Mouse (Mus musculus) hindbrain, embryonic 15.5 days (tissue): ENCODE data around the gene Zbed3. TPM values are rescaled to one million over a fixed set of nuclear protein-coding genes. Genes with fewer than 3 reads are reported as not detected.
A peak's percentile ranks its signal among the peaks of the same experiment; 100 is the strongest.
"Not testable (repeated sequence)": the region's sequence is repeated elsewhere in the genome, so short reads cannot be mapped to it uniquely, and the experiment has no call there.

Experiments
- ATAC-seq: fragments of 200-750 bp; cut with Nextera tagmentation; 2 replicates; pipeline ENCODE4 v1.8.0; 2017; ENCODE audit warnings: low read depth, moderate number of reproducible peaks, moderate TSS enrichment; ENCODE audit not compliant: low FRiP score
- H3K27ac ChIP-seq: fragments of 300-500 bp; sonication (generic); replicated peaks from 2 replicates; pipeline ENCODE4 v1.5.1; 2015; ENCODE audit warnings: mild to moderate bottlenecking, inconsistent platforms
- H3K27me3 ChIP-seq: fragments of 300-500 bp; sonication (generic); 2 replicates; pipeline ENCODE4 v1.6.1; 2015; ENCODE audit warnings: control low read depth, inconsistent platforms
- H3K36me3 ChIP-seq: fragments of 300-500 bp; sonication (generic); 2 replicates; pipeline ENCODE4 v1.6.1; 2015; ENCODE audit warnings: control low read depth, inconsistent platforms
- H3K4me1 ChIP-seq: fragments of 300-500 bp; sonication (generic); replicated peaks from 2 replicates; pipeline ENCODE4 v1.6.1; 2015; ENCODE audit warnings: control low read depth, inconsistent platforms
- H3K4me2 ChIP-seq: fragments of 300-500 bp; sonication (generic); 2 replicates; pipeline ENCODE4 v1.6.1; 2015; ENCODE audit warnings: moderate library complexity, mild to moderate bottlenecking, inconsistent platforms
- H3K4me3 ChIP-seq: fragments of 300-500 bp; sonication (generic); 2 replicates; pipeline ENCODE4 v1.5.1; 2015; ENCODE audit warnings: mild to moderate bottlenecking, inconsistent platforms
- H3K9ac ChIP-seq: fragments of 300-500 bp; sonication (generic); 2 replicates; pipeline ENCODE4 v1.6.1; 2015; ENCODE audit warnings: inconsistent platforms
- H3K9me3 ChIP-seq: fragments of 300-500 bp; sonication (generic); 2 replicates; pipeline ENCODE4 v1.6.1; 2016; ENCODE audit warnings: control low read depth, inconsistent platforms
- WGBS: fragments of 180-500 bp; shearing (Covaris S2); methylation state at CpG from one replicate; pipeline ENCODE4 v1.1.7; 2015; 5-methylcytosine and 5-hydroxymethylcytosine counted together
- polyA plus RNA-seq: library from polyadenylated mRNA; unstranded; fragments of >200 nt; fragmentation: Nextera tagmentation; extraction: Ambion mirVana; gene quantifications from 2 replicates; pipeline ENCODE4 v1.2.1, GENCODE M21; 2015

The Zbed3 gene
- polyA plus RNA-seq, 1 experiment from 2014 or later = 39.3 TPM

DNA sequence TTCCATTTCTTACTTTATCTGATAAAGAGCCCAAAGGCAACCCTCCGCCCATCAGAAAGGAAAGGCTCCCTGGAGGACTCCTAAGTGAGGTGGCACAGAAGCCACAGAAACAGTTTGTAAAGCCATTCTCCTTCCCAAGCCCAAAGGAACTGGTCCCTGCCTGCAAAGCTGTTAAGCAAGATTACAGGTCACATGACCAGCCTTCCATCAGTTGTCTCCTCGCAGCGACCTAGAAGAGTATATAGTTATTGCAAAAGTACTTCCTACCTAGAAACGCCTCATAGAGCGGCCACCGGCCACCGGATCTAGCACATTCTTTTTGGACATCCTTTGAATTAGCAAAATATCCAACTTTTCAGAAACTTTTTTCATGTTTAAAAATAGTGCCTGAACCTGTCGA, 20.1 kb downstream of the Zbed3 start:
- no peak overlapping the region for H3K9ac ChIP-seq
- H3K4me2 ChIP-seq = no peak overlapping the region
- peaks cover 10% of the 10 kb centered on the region for H3K36me3 ChIP-seq
- no peak for ATAC-seq
- H3K9me3 ChIP-seq = no peaks in the 10 kb centered on the region
- no peaks in the 10 kb centered on the region for H3K4me1 ChIP-seq
- 92% methylated on average over 8 of the region's 8 CpGs for WGBS
- H3K4me3 ChIP-seq = no peak overlapping the region
- H3K27me3 ChIP-seq = no peaks in the 10 kb centered on the region
- H3K27ac ChIP-seq = no peak overlapping the region

GRCm38 (mm10) chr13:95345869-95346268, 22.5 kb downstream of the Zbed3 start:
- Histone ChIP-seq H3K27me3 (no peaks in the 10 kb centered on the region), H3K27ac (no peak overlapping the region)
- WGBS = 60% methylated on average over 6 of the region's 6 CpGs

DNA sequence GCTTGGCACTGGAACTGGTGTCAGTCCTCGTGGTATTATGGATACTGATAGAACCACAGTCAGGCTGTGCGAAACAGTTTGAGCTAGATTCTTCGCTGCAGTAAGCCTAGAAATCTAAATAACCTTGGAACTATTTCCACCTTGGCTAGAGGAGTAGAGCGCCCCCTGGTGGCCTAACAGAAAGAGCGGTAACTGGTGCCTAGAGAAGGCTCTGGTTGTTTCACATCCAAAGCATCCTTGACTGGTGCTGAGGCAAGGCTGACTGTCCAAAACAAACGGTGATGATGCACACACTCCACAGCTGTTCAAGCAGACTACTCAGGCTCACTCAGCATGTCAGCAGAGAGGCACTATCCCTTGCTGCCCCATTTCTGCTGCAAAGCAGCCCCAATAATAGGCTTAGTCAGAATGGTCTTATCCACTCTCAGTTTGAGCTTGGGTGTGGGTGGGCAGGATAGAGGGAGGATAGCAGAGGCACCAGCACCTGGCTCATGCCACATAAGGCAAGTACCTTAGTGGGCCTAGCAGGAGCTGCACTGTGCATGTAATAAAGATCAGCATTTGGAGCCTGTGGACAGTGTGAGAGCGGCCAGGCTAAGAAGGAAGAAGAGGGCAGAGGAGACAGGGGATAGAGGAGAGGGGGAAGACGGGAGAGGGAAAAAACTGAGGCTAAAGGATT, 23.7 kb downstream of the Zbed3 start:
- H3K27me3 ChIP-seq = no peaks in the 10 kb centered on the region
- H3K36me3 ChIP-seq = peaks cover 19% of the 10 kb centered on the region
- H3K4me1 ChIP-seq = no peaks in the 10 kb centered on the region
- 33% methylated on average over 8 of the region's 8 CpGs for WGBS
- no peak overlapping the region for H3K27ac ChIP-seq
- no peaks in the 10 kb centered on the region for H3K9me3 ChIP-seq
- no peak overlapping the region for H3K9ac ChIP-seq
- ATAC-seq = peak; percentile 78
- H3K4me2 ChIP-seq = no peak overlapping the region
- no peak overlapping the region for H3K4me3 ChIP-seq

More at GRCm38 (mm10) chr13:95345869-95346268, 22.5 kb downstream of the Zbed3 start:
- Histone ChIP-seq H3K4me2 (no peak overlapping the region), H3K4me1 (no peaks in the 10 kb centered on the region), H3K36me3 (peaks cover 12% of the 10 kb centered on the region), H3K9ac (no peak overlapping the region), H3K4me3 (no peak overlapping the region), H3K9me3 (no peaks in the 10 kb centered on the region)
- no peak for ATAC-seq

GRCm38 (mm10) chr13:95348476-95348875, 25.1 kb downstream of the Zbed3 start:
- Histone ChIP-seq H3K27ac (no peak overlapping the region), H3K4me3 (no peak overlapping the region), H3K27me3 (no peaks in the 10 kb centered on the region), H3K4me1 (no peaks in the 10 kb centered on the region), H3K4me2 (no peak overlapping the region), H3K36me3 (peaks cover 25% of the 10 kb centered on the region), H3K9me3 (no peaks in the 10 kb centered on the region), H3K9ac (no peak overlapping the region)
- 80% methylated on average over 3 of the region's 3 CpGs for WGBS
- ATAC-seq = no peak

- no peak overlapping the region for H3K4me2 ChIP-seq
- WGBS = 89% methylated on average over 2 of the region's 2 CpGs
- no peak overlapping the region for H3K9ac ChIP-seq
- no peaks in the 10 kb centered on the region for H3K4me1 ChIP-seq
- no peak for ATAC-seq
- H3K27me3 ChIP-seq = no peaks in the 10 kb centered on the region
- peaks cover 76% of the 10 kb centered on the region for H3K36me3 ChIP-seq
- H3K27ac ChIP-seq = no peak overlapping the region
- H3K4me3 ChIP-seq = no peak overlapping the region
- H3K9me3 ChIP-seq = no peaks in the 10 kb centered on the region
Observed at GRCm38 (mm10) chr13:95358223-95358622, 34.8 kb downstream of the Zbed3 start.

- H3K9me3 ChIP-seq = no peaks in the 10 kb centered on the region
- no peak for ATAC-seq
- no peak overlapping the region for H3K9ac ChIP-seq
- H3K36me3 ChIP-seq = peaks cover 48% of the 10 kb centered on the region
- H3K4me2 ChIP-seq = no peak overlapping the region
- H3K27ac ChIP-seq = no peak overlapping the region
- H3K4me3 ChIP-seq = no peak overlapping the region
- no peaks in the 10 kb centered on the region for H3K27me3 ChIP-seq
- H3K4me1 ChIP-seq = no peaks in the 10 kb centered on the region
- WGBS = 82% methylated on average over 4 of the region's 4 CpGs
Observed at GRCm38 (mm10) chr13:95363440-95363839, 40.0 kb downstream of the Zbed3 start.

DNA sequence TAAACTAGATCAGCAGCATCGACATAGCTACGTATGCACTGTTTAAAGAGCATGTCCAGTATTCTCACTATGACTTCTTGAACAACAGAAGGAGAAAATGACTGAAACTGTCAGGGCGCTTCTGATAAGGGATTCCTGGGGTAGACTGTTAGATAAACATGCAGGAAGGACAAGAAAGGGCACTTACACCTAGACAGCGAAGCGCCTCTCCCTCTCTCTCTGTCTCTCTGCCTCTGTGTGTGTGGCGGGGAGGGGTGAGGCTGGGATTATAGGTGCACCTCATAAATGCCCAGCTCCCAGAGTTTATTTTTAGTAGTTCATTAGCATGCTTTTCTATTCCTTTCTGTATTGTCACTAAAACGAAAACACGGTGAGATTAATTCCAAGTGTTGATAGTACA, 42.9 kb downstream of the Zbed3 start:
- Histone ChIP-seq H3K4me2 (no peak overlapping the region), H3K27ac (no peak overlapping the region), H3K4me1 (no peaks in the 10 kb centered on the region), H3K4me3 (no peak overlapping the region), H3K27me3 (no peaks in the 10 kb centered on the region), H3K9me3 (no peaks in the 10 kb centered on the region), H3K9ac (no peak overlapping the region), H3K36me3 (peaks cover 59% of the 10 kb centered on the region)
- WGBS = 96% methylated on average over 8 of the region's 8 CpGs
- ATAC-seq = no peak

GRCm38 (mm10) chr13:95374701-95375553, 51.5 kb downstream of the Zbed3 start, which contains the start of gene Aggf1:
Aggf1 (minus strand) TSS chr13:95375352.
- Histone ChIP-seq H3K4me3 (peak within 1 kb of the TSS; percentile 78), H3K4me2 (peak within 1 kb of the TSS; percentile 92), H3K9me3 (no peaks in the 10 kb centered on the region), H3K36me3 (peaks cover 12% of the 10 kb centered on the region), H3K27ac (peak within 1 kb of the TSS; percentile 74), H3K4me1 (peaks cover 19% of the 10 kb centered on the region), H3K27me3 (no peaks in the 10 kb centered on the region), H3K9ac (peak within 1 kb of the TSS; percentile 92)
- WGBS = under 1% methylated on average over 86 of the region's 86 CpGs
- peak; percentile 99 for ATAC-seq

- 22% methylated on average over 6 of the region's 6 CpGs for WGBS
- Histone ChIP-seq H3K9ac (peak overlapping the region; percentile 92), H3K4me1 (peaks cover 19% of the 10 kb centered on the region), H3K27me3 (no peaks in the 10 kb centered on the region), H3K36me3 (peaks cover 6% of the 10 kb centered on the region), H3K4me3 (peak overlapping the region; percentile 78), H3K27ac (peak overlapping the region; percentile 74), H3K9me3 (no peaks in the 10 kb centered on the region), H3K4me2 (peak overlapping the region; percentile 92)
- peak; percentile 54 for ATAC-seq
Observed at GRCm38 (mm10) chr13:95375554-95375914, 52.1 kb downstream of the Zbed3 start.

DNA sequence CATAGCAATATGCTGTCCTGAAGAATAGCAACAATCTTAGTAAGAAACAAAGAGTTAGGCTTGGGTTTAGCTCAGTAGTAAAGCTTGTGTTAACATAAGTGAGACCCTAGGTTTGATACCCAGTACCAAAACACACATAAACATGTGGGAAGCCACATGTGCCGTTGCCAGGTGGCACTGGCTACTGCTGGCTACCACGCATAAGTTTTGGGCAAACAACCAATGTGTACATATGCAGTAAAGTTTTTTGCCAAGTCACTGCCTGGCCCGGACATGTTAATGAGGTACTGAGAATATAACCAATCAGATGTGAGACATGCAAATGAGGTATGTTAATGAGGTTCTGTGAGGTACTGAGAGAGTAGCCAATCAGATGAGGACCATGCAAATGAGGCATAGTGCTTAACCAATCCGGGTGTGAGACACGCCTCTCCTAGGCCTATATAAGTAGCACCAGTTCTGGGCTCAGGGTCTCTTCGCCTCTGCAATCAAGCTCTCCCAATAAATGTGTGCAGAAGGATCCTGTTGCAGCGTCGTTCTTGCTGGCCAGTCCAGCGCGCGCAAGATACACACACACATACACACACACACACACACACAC, 53.4 kb downstream of the Zbed3 start:
- not testable (repeated sequence) for H3K27ac ChIP-seq, H3K36me3 ChIP-seq, H3K4me3 ChIP-seq, H3K27me3 ChIP-seq, H3K9ac ChIP-seq, ATAC-seq, H3K4me2 ChIP-seq, H3K9me3 ChIP-seq
- H3K4me1 ChIP-seq = peaks cover 19% of the 10 kb centered on the region
- 97% methylated on average over 11 of the region's 11 CpGs for WGBS

DNA sequence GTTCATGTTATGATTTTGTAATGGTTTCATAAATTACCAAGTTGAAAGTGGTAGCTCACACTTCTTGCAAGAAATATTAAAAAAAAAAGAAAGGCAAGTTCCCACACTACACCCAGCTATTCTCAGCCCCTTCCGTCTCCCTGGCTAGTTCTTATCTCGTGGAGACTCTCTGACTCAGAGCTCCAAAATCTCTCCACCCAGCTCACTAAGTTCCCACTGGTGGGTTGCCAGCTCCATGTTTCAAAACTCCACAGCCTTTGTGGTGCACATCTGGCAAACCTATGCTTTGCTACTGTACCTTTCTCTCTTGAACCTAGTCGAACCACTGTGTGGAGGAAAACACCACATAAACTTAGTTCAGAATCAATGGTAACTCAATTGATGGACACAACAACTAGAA, 55.3 kb downstream of the Zbed3 start:
- H3K4me1 ChIP-seq = peaks cover 8% of the 10 kb centered on the region
- no peak overlapping the region for H3K4me2 ChIP-seq
- no peaks in the 10 kb centered on the region for H3K9me3 ChIP-seq
- H3K4me3 ChIP-seq = no peak overlapping the region
- no peak for ATAC-seq
- WGBS = 86% methylated on average over 3 of the region's 3 CpGs
- H3K27me3 ChIP-seq = no peaks in the 10 kb centered on the region
- H3K27ac ChIP-seq = no peak overlapping the region
- no peak overlapping the region for H3K9ac ChIP-seq
- H3K36me3 ChIP-seq = no peaks in the 10 kb centered on the region

DNA sequence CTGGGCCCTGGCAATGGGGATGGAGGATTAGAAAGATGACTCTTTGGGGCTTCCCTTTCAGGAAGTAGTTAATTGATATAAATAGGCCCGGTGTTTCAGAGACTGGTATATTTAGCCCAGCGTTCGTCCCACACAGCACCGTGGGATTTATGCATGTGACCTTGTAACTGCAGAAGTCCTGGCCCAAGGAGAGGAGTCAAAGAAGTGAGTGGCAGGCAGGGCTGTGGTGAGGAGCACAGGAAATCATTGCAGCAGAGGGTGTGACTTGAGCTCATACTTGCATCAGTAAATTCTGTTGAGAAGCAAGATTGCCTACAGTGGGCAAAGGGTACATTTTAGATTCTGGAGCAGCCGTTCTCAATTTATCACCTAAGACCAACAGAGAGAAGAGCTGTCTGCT, 59.0 kb downstream of the Zbed3 start:
- 90% methylated on average over 5 of the region's 5 CpGs for WGBS
- no peaks in the 10 kb centered on the region for H3K4me1 ChIP-seq
- no peaks in the 10 kb centered on the region for H3K36me3 ChIP-seq
- no peak overlapping the region for H3K9ac ChIP-seq
- no peak for ATAC-seq
- H3K9me3 ChIP-seq = no peaks in the 10 kb centered on the region
- H3K27ac ChIP-seq = no peak overlapping the region
- H3K27me3 ChIP-seq = no peaks in the 10 kb centered on the region
- no peak overlapping the region for H3K4me2 ChIP-seq
- no peak overlapping the region for H3K4me3 ChIP-seq
